Comparison of ENCODE assay signal across 8 mouse cellular contexts in genomic region chr19:45581257-45581656, GRCm38 (mm10). TPM values are rescaled to one million over a fixed set of nuclear protein-coding genes. Genes with fewer than 3 reads are reported as not detected.
DNase-seq lines count a peak whose midpoint lies in the region; ATAC-seq and TF ChIP-seq lines count a peak whose summit lies in the region.

No protein-coding gene starts in this region.

- no peaks in the 10 kb centered on the region for H3K79me2 ChIP-seq in heart, adult 2 months (replicated peaks; ENCODE audit: control insufficient read depth, insufficient read depth, low read length)

- no peak for DNase-seq in heart, adult 2 months
- no peak for DNase-seq in heart, embryonic 10.5 days (ENCODE audit: low spot score)
- peak; percentile 26 to 30 for DNase-seq in urinary bladder, adult 18-20 months (ENCODE audit: low spot score in 2 of 2)
- no peak for DNase-seq in urinary bladder, postnatal 10 days (ENCODE audit: low spot score)
- DNase-seq in limb, embryonic 11.5 days (ENCODE audit: low spot score) = peak; percentile 76
- DNase-seq in retina, embryonic 14.5 days (ENCODE audit: low spot score) = peak; percentile 69

- ATAC-seq in common myeloid progenitor, adult 5-6 weeks (replicated peaks; ENCODE audit: low read depth, poor library complexity, severe bottlenecking) = peak; percentile 75
- no peak for ATAC-seq in limb, embryonic 11.5 days (ENCODE audit: insufficient number of reproducible peaks, low FRiP score, low TSS enrichment, low read depth)
- no peak for ATAC-seq in activated CD4-positive, CD25-positive, alpha-beta regulatory T cell, adult 4 months

- H3K36me3 ChIP-seq in heart, adult 2 months (ENCODE audit: control insufficient read depth, insufficient read depth, low read length) = no peaks in the 10 kb centered on the region
- peaks cover 40% of the 10 kb centered on the region for H3K36me3 ChIP-seq in heart, embryonic 10.5 days
- H3K36me3 ChIP-seq in limb, embryonic 11.5 days (ENCODE audit: control insufficient read depth, insufficient read depth, low read length) = peaks cover 2% of the 10 kb centered on the region; the same call in 1 of the 2 replicates

- H3K4me1 ChIP-seq in heart, adult 2 months (ENCODE audit: control insufficient read depth, insufficient read depth, low read length) = no peaks in the 10 kb centered on the region
- peaks cover 66% of the 10 kb centered on the region for H3K4me1 ChIP-seq in heart, embryonic 10.5 days
- peaks cover 11% of the 10 kb centered on the region for H3K4me1 ChIP-seq in limb, embryonic 11.5 days (ENCODE audit: control insufficient read depth, insufficient read depth, low read length)

- H3K9me3 ChIP-seq in heart, embryonic 10.5 days = no peaks in the 10 kb centered on the region
- no peaks in the 10 kb centered on the region for H3K9me3 ChIP-seq in limb, embryonic 11.5 days (ENCODE audit: control insufficient read depth, low read length)

- H3K9ac ChIP-seq in heart, adult 2 months (ENCODE audit: low read depth, low read length) = no peak overlapping the region
- H3K9ac ChIP-seq in limb, embryonic 11.5 days (ENCODE audit: low read length) = no peak overlapping the region

- no peak overlapping the region for H3K27ac ChIP-seq in heart, adult 2 months
- H3K27ac ChIP-seq in heart, embryonic 10.5 days = no peak overlapping the region
- no peak overlapping the region for H3K27ac ChIP-seq in limb, embryonic 11.5 days (replicated peaks; ENCODE audit: low read depth, low read length)

- intact Hi-C loops in heart, adult 2 months (cut with DNase I) = no loop called here

- no peak overlapping the region for H3K4me2 ChIP-seq in limb, embryonic 11.5 days (ENCODE audit: low read depth, severe bottlenecking)

- no peak overlapping the region for H3K4me3 ChIP-seq in heart, adult 2 months
- no peak overlapping the region for H3K4me3 ChIP-seq in heart, embryonic 10.5 days
- no peak overlapping the region for H3K4me3 ChIP-seq in limb, embryonic 11.5 days (ENCODE audit: low read depth, low read length)

- peak; percentile 69 for TF ChIP-seq CTCF in heart, adult 2 months (IDR thresholded peaks at IDR 0.05)

- TF ChIP-seq EP300 in heart, adult 2 months (IDR thresholded peaks at IDR 0.05; ENCODE audit: insufficient read depth, low read depth, low read length) = no peak

- no peaks in the 10 kb centered on the region for H3K27me3 ChIP-seq in heart, adult 2 months (ENCODE audit: control insufficient read depth, insufficient read depth, low read length)
- H3K27me3 ChIP-seq in heart, embryonic 10.5 days (ENCODE audit: insufficient read depth, poor library complexity, severe bottlenecking) = 0 out of 2 replicates have a peak, but pooled peaks cover 19% of the 10 kb centered on the region
- no peaks in the 10 kb centered on the region for H3K27me3 ChIP-seq in limb, embryonic 11.5 days (ENCODE audit: control insufficient read depth, insufficient read depth, low read length)

- 58% methylated on average over 3 of the region's 3 CpGs for WGBS in heart, adult 2 months
- 57% methylated on average over 3 of the region's 3 CpGs for WGBS in heart, embryonic 10.5 days
- WGBS in limb, embryonic 11.5 days = 48% methylated on average over 3 of the region's 3 CpGs

- no peak for TF ChIP-seq POLR2A in heart, adult 2 months (IDR thresholded peaks at IDR 0.05; ENCODE audit: insufficient read depth, low read depth, low read length)

RNA-seq across cellular contexts. Expression of gene Gm17018, which starts 20.8 kb away (rescaled TPM):
- 10 to 100 TPM; 22.1 to 22.4 TPM for total RNA-seq in heart, adult 2 months (2021)
- 6.1 and 10.2 TPM in 2 replicates for polyA plus RNA-seq in heart, adult 2 months (2012; rRNA removed)
- 32.5 and 35.0 TPM in 2 replicates for polyA plus RNA-seq in heart, embryonic 10.5 days (2016; fragmentation: Nextera tagmentation; extraction: Ambion mirVana)
- total RNA-seq in common myeloid progenitor, adult 5-6 weeks (2017) = 27.9 and 29.5 TPM in 2 replicates
- polyA plus RNA-seq in limb, embryonic 11.5 days (2014; fragmentation: Nextera tagmentation; extraction: Ambion mirVana) = 51.6 and 52.0 TPM in 2 replicates
- polyA plus RNA-seq in activated CD4-positive, CD25-positive, alpha-beta regulatory T cell, adult 4 months (2017; shearing (Covaris generic)) = 10 to 100 TPM; 65.5 to 69.1 TPM

RNA-seq across cellular contexts. Expression of gene Poll, which starts 20.9 kb away (rescaled TPM):
- 1 to 10 TPM; 9.7 to 9.8 TPM for total RNA-seq in heart, adult 2 months (2021)
- 9.5 and 10.7 TPM in 2 replicates for polyA plus RNA-seq in heart, adult 2 months (2012; rRNA removed)
- 19.2 and 19.4 TPM in 2 replicates for polyA plus RNA-seq in heart, embryonic 10.5 days (2016; fragmentation: Nextera tagmentation; extraction: Ambion mirVana)
- 9.3 and 14.0 TPM in 2 replicates for total RNA-seq in common myeloid progenitor, adult 5-6 weeks (2017)
- 19.7 and 21.4 TPM in 2 replicates for polyA plus RNA-seq in limb, embryonic 11.5 days (2014; fragmentation: Nextera tagmentation; extraction: Ambion mirVana)
- 10 to 100 TPM; 16.2 to 31.6 TPM for polyA plus RNA-seq in activated CD4-positive, CD25-positive, alpha-beta regulatory T cell, adult 4 months (2017; shearing (Covaris generic))

Comparison
In these comparisons a context has a peak if more than half of its experiments do, and no peak if none do; other contexts are left out.
1. DNase-seq: peak in urinary bladder, adult 18-20 months (2 of 2), limb, embryonic 11.5 days (single experiment) and retina, embryonic 14.5 days (single experiment); none in heart, adult 2 months (0 of 2), heart, embryonic 10.5 days (single experiment) and urinary bladder, postnatal 10 days (single experiment).